Mouse (Mus musculus): Measurements from ENCODE around the gene Gjc1. TPM values are rescaled to one million over a fixed set of nuclear protein-coding genes. Genes with fewer than 3 reads are reported as not detected.

The Gjc1 gene
- polyA plus RNA-seq, 1 experiment from 2014 or later = 106 TPM

- no peak overlapping the region for H3K9ac ChIP-seq (ENCODE audit: low read length)
- ATAC-seq (ENCODE audit: insufficient number of reproducible peaks, low FRiP score, low TSS enrichment, low read depth) (no peak), DNase-seq (ENCODE audit: low spot score) (no peak)
- peaks cover 4% of the 10 kb centered on the region; the same call in 1 of the 2 replicates for H3K36me3 ChIP-seq (ENCODE audit: control insufficient read depth, insufficient read depth, low read length)
- H3K27ac ChIP-seq (replicated peaks; ENCODE audit: low read depth, low read length) = no peak overlapping the region
- no peak overlapping the region for H3K4me3 ChIP-seq (ENCODE audit: low read depth, low read length)
- no peak overlapping the region for H3K4me2 ChIP-seq (ENCODE audit: low read depth, severe bottlenecking)
- peaks cover 11% of the 10 kb centered on the region for H3K4me1 ChIP-seq (ENCODE audit: control insufficient read depth, insufficient read depth, low read length)
- WGBS = 42% methylated on average over 11 of the region's 11 CpGs
- H3K9me3 ChIP-seq (ENCODE audit: control insufficient read depth, low read length) = no peaks in the 10 kb centered on the region
- H3K27me3 ChIP-seq (ENCODE audit: control insufficient read depth, insufficient read depth, low read length) = no peaks in the 10 kb centered on the region
Observed at GRCm38 (mm10) chr11:102780271-102780985, 39.1 kb downstream of the Gjc1 start.

DNA sequence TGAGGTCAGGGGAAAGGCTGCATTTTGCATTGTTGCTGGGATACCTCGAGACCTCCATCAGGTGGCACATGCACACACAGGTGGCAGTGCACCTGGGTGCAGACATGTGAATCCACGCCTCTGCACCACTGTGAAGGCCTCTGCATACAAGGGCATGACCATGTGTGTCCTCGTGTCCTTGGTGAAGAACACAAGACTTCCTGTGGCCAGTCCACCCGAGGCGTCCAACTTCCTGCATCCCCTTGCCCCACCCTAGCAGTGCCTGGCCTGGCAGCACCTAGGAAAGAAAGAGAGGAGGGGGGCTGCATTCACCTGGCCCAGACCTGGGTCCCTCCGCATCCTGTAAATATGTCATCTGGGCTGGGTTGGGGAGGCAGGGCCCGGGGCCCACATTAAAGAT lies 39.7 kb downstream of the Gjc1 start:
- Histone ChIP-seq H3K9ac (ENCODE audit: low read length) (no peak overlapping the region), H3K27ac (replicated peaks; ENCODE audit: low read depth, low read length) (no peak overlapping the region)

GRCm38 (mm10) chr11:102779081-102779638 lies 40.3 kb downstream of the Gjc1 start:
- ATAC-seq (ENCODE audit: insufficient number of reproducible peaks, low FRiP score, low TSS enrichment, low read depth) = no peak
- no peaks in the 10 kb centered on the region for H3K27me3 ChIP-seq (ENCODE audit: control insufficient read depth, insufficient read depth, low read length)
- no peaks in the 10 kb centered on the region for H3K9me3 ChIP-seq (ENCODE audit: control insufficient read depth, low read length)
- H3K36me3 ChIP-seq (ENCODE audit: control insufficient read depth, insufficient read depth, low read length) = peaks cover 4% of the 10 kb centered on the region; the same call in 1 of the 2 replicates
- DNase-seq (ENCODE audit: low spot score) = no peak
- no peak overlapping the region for H3K27ac ChIP-seq (replicated peaks; ENCODE audit: low read depth, low read length)
- no peak overlapping the region for H3K9ac ChIP-seq (ENCODE audit: low read length)
- H3K4me2 ChIP-seq (ENCODE audit: low read depth, severe bottlenecking) = no peak overlapping the region
- WGBS = 76% methylated on average over 8 of the region's 8 CpGs
- no peak overlapping the region for H3K4me3 ChIP-seq (ENCODE audit: low read depth, low read length)
- H3K4me1 ChIP-seq (ENCODE audit: control insufficient read depth, insufficient read depth, low read length) = peaks cover 16% of the 10 kb centered on the region

More for the DNA sequence above, 39.7 kb downstream of the Gjc1 start:
- DNase-seq (ENCODE audit: low spot score) = no peak
- H3K4me3 ChIP-seq (ENCODE audit: low read depth, low read length) = no peak overlapping the region
- ATAC-seq (ENCODE audit: insufficient number of reproducible peaks, low FRiP score, low TSS enrichment, low read depth) = no peak
- no peaks in the 10 kb centered on the region for H3K27me3 ChIP-seq (ENCODE audit: control insufficient read depth, insufficient read depth, low read length)
- H3K4me1 ChIP-seq (ENCODE audit: control insufficient read depth, insufficient read depth, low read length) = peaks cover 16% of the 10 kb centered on the region
- 72% methylated on average over 7 of the region's 7 CpGs for WGBS
- no peaks in the 10 kb centered on the region for H3K9me3 ChIP-seq (ENCODE audit: control insufficient read depth, low read length)
- H3K4me2 ChIP-seq (ENCODE audit: low read depth, severe bottlenecking) = no peak overlapping the region
- peaks cover 4% of the 10 kb centered on the region; the same call in 1 of the 2 replicates for H3K36me3 ChIP-seq (ENCODE audit: control insufficient read depth, insufficient read depth, low read length)

- H3K27me3 ChIP-seq (ENCODE audit: control insufficient read depth, insufficient read depth, low read length) = no peaks in the 10 kb centered on the region
- peaks cover 16% of the 10 kb centered on the region for H3K4me1 ChIP-seq (ENCODE audit: control insufficient read depth, insufficient read depth, low read length)
- DNase-seq (ENCODE audit: low spot score) = no peak
- ATAC-seq (ENCODE audit: insufficient number of reproducible peaks, low FRiP score, low TSS enrichment, low read depth) = no peak
- no peak overlapping the region; the same call in 1 of the 2 replicates for H3K27ac ChIP-seq (replicated peaks; ENCODE audit: low read depth, low read length)
- no peak overlapping the region for H3K4me3 ChIP-seq (ENCODE audit: low read depth, low read length)
- H3K9ac ChIP-seq (ENCODE audit: low read length) = 0 out of 2 replicates have a peak overlapping the region, but pooled peaks have one; percentile 14
- H3K4me2 ChIP-seq (ENCODE audit: low read depth, severe bottlenecking) = no peak overlapping the region
- 45% methylated on average over 5 of the region's 5 CpGs for WGBS
- H3K36me3 ChIP-seq (ENCODE audit: control insufficient read depth, insufficient read depth, low read length) = peaks cover 4% of the 10 kb centered on the region; the same call in 1 of the 2 replicates
- H3K9me3 ChIP-seq (ENCODE audit: control insufficient read depth, low read length) = no peaks in the 10 kb centered on the region
Observed at GRCm38 (mm10) chr11:102778597-102778996, 40.9 kb downstream of the Gjc1 start.

DNA sequence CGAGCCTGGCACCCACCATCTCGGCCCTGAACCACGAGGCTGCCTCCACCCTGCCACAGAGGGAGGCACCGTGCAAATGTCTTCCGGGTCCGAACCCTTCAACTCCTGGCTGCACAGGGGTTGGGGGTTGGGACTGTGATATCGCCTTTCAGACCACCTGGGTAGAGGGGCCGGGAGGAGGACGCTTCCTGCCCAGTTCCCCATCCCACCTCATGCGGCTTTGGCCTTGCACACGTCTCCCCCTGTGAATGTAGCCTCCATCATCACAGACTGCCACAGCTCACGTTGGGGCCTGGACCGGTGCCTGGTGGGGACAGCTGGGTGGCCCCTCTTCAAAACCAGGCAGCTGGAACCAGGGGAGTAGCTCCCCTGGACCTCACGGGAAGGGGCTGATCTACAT lies 41.3 kb downstream of the Gjc1 start:
- DNase-seq (ENCODE audit: low spot score) = peak; percentile 51
- Histone ChIP-seq H3K36me3 (ENCODE audit: control insufficient read depth, insufficient read depth, low read length) (peaks cover 4% of the 10 kb centered on the region; the same call in 1 of the 2 replicates), H3K27ac (replicated peaks; ENCODE audit: low read depth, low read length) (no peak overlapping the region; the same call in 1 of the 2 replicates), H3K4me1 (ENCODE audit: control insufficient read depth, insufficient read depth, low read length) (peaks cover 16% of the 10 kb centered on the region), H3K4me3 (ENCODE audit: low read depth, low read length) (0 out of 2 replicates have a peak overlapping the region, but pooled peaks have one; percentile 5), H3K4me2 (ENCODE audit: low read depth, severe bottlenecking) (peak overlapping the region; percentile 32), H3K27me3 (ENCODE audit: control insufficient read depth, insufficient read depth, low read length) (no peaks in the 10 kb centered on the region), H3K9ac (ENCODE audit: low read length) (peak overlapping the region; percentile 34; the same call in 1 of the 2 replicates), H3K9me3 (ENCODE audit: control insufficient read depth, low read length) (no peaks in the 10 kb centered on the region)
- no peak for ATAC-seq (ENCODE audit: insufficient number of reproducible peaks, low FRiP score, low TSS enrichment, low read depth)
- WGBS = 13% methylated on average over 14 of the region's 14 CpGs

GRCm38 (mm10) chr11:102777598-102777997 lies 41.9 kb downstream of the Gjc1 start:
- no peak overlapping the region for H3K9ac ChIP-seq (ENCODE audit: low read length)
- 33% methylated on average over 21 of the region's 21 CpGs for WGBS
- H3K36me3 ChIP-seq (ENCODE audit: control insufficient read depth, insufficient read depth, low read length) = peaks cover 4% of the 10 kb centered on the region; the same call in 1 of the 2 replicates
- no peak for ATAC-seq (ENCODE audit: insufficient number of reproducible peaks, low FRiP score, low TSS enrichment, low read depth)
- no peaks in the 10 kb centered on the region for H3K9me3 ChIP-seq (ENCODE audit: control insufficient read depth, low read length)
- no peaks in the 10 kb centered on the region for H3K27me3 ChIP-seq (ENCODE audit: control insufficient read depth, insufficient read depth, low read length)
- H3K4me3 ChIP-seq (ENCODE audit: low read depth, low read length) = 0 out of 2 replicates have a peak overlapping the region, but pooled peaks have one; percentile 5
- H3K4me1 ChIP-seq (ENCODE audit: control insufficient read depth, insufficient read depth, low read length) = peaks cover 20% of the 10 kb centered on the region
- peak; percentile 79 for DNase-seq (ENCODE audit: low spot score)
- H3K27ac ChIP-seq (replicated peaks; ENCODE audit: low read depth, low read length) = no peak overlapping the region
- H3K4me2 ChIP-seq (ENCODE audit: low read depth, severe bottlenecking) = peak overlapping the region; percentile 32

DNA sequence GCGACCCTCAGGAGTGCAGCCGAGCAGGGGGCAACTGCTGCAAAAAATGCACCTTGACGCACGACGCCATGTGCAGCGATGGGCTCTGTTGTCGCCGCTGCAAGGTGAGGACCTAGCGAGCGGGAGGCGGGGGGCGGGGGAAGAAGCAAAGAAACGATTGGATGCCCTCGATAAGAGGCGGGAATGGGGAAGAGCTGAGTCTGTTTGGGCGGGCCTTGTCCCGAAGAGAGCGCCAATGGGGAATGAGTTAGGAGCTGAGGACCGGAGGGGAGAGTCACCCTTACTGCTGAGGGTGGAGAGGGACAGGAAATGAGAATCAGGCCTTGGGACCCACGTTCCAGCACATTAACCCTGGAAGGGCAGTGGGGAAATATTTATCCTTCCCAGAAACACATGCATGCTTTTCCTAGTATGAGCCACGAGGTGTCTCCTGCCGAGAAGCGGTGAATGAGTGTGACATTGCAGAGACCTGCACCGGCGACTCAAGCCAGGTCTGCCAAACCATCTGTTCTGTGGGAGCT lies 44.8 kb downstream of the Gjc1 start:
- H3K4me2 ChIP-seq (ENCODE audit: low read depth, severe bottlenecking) = peak overlapping the region; percentile 81
- peak overlapping the region; percentile 88 for H3K27ac ChIP-seq (replicated peaks; ENCODE audit: low read depth, low read length)
- peaks cover 4% of the 10 kb centered on the region; the same call in 1 of the 2 replicates for H3K36me3 ChIP-seq (ENCODE audit: control insufficient read depth, insufficient read depth, low read length)
- peak; percentile 77 for ATAC-seq (ENCODE audit: insufficient number of reproducible peaks, low FRiP score, low TSS enrichment, low read depth)
- no peaks in the 10 kb centered on the region for H3K9me3 ChIP-seq (ENCODE audit: control insufficient read depth, low read length)
- no peaks in the 10 kb centered on the region for H3K27me3 ChIP-seq (ENCODE audit: control insufficient read depth, insufficient read depth, low read length)
- H3K9ac ChIP-seq (ENCODE audit: low read length) = peak overlapping the region; percentile 80
- H3K4me3 ChIP-seq (ENCODE audit: low read depth, low read length) = peak overlapping the region; percentile 61
- WGBS = 1% methylated on average over 25 of the region's 25 CpGs
- peak; percentile 94 for DNase-seq (ENCODE audit: low spot score)
- H3K4me1 ChIP-seq (ENCODE audit: control insufficient read depth, insufficient read depth, low read length) = peaks cover 49% of the 10 kb centered on the region

Measured in limb, embryonic 11.5 days (tissue).